Mouse (Mus musculus): ENCODE measurements around the gene Nxnl2.

DNA sequence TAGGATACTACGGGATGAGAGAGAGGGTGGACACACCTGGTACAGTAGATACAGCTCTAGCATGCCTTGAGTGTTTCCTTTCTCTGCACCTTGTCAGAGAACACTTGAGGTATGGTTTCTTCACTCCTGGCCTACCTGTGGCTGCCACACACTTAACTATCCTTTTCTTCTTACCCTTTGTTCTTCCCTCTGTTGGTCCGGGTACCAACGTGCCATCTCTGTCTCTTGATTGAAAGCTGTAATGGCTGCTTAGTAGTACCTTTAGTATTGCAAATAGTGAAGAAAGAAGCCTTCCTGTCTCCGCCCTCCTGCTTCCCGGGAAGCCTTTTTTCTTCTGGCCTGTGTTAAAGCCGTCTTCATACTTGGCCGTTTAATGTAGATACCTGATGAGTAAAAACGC is 45.5 kb upstream of the Nxnl2 start:
- no peak for TF ChIP-seq SRF (IDR thresholded peaks at IDR 0.05; ENCODE audit: control insufficient read depth, insufficient read length, low read depth)
- TF ChIP-seq POLR2A (IDR thresholded peaks at IDR 0.05; ENCODE audit: insufficient read length, low read depth): no peak
- TF ChIP-seq TCF12 (IDR thresholded peaks at IDR 0.05; ENCODE audit: insufficient read depth, poor library complexity, severe bottlenecking): no peak
- TF ChIP-seq USF1 (IDR thresholded peaks at IDR 0.05; ENCODE audit: low read depth): no peak
- TF ChIP-seq MYOD1 (IDR thresholded peaks at IDR 0.05; ENCODE audit: control insufficient read depth in 1 of 3, insufficient read length in 2 of 3, low read depth in 2 of 3): no peak
- TF ChIP-seq CEBPB (IDR thresholded peaks at IDR 0.05; ENCODE audit: insufficient read depth, poor library complexity, severe bottlenecking): no peak
- TF ChIP-seq MAX (IDR thresholded peaks at IDR 0.05; ENCODE audit: low read depth): no peak
- TF ChIP-seq MYOG (IDR thresholded peaks at IDR 0.05; ENCODE audit: control insufficient read depth in 1 of 3, insufficient read depth in 1 of 3, insufficient read length in 2 of 3, low read depth in 2 of 3): no peak

Measured in myocyte (in vitro differentiated cells).